Mouse (Mus musculus) G1E (cell line): ENCODE measurements around the gene Dpyd.

Experiments
- CTCF ChIP-seq: IDR thresholded peaks from 2 replicates; pipeline ENCODE4 v1.5.1; 2012; ENCODE audit warnings: low read depth, low read length, inconsistent platforms, mixed read lengths
- GATA1 ChIP-seq: IDR thresholded peaks from 2 replicates; pipeline ENCODE4 v1.6.1; 2012; ENCODE audit warnings: borderline replicate concordance, low read length, inconsistent platforms, mixed read lengths
- GATA2 ChIP-seq: IDR thresholded peaks from 2 replicates; pipeline ENCODE4 v1.6.1; 2012; ENCODE audit warnings: low read depth, low read length, inconsistent platforms, borderline replicate concordance
- TAL1 ChIP-seq: conservative IDR thresholded peaks from 2 replicates; pipeline ENCODE4 v1.6.1; 2012; ENCODE audit warnings: low read depth, low read length, inconsistent platforms, mixed read lengths

DNA sequence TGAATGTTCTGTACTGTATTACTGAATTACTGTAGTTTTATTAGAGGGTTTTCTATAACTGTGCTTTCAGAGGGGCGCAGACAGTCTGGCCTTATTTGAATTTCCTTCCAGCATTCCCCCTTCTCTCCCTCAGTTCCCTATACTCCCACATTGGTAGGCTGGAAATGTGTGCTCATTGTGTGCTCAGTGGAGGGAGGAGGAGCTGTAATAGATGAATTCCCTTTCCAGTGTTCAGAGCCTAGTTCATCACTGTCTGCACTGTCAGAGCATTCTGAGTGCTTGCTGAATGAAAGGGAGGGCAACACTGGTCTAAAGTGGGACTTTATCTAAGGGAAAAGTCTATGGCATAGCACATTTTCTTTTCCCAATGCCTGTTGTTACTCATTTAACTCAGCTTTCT is 582.9 kb downstream of the Dpyd start:
- no peak for TF ChIP-seq CTCF
- no peak for TF ChIP-seq GATA1
- no peak for TF ChIP-seq TAL1
- TF ChIP-seq GATA2: no peak
